Mouse (Mus musculus): Measurements from ENCODE around the gene Gm21969. TPM values are rescaled to one million over a fixed set of nuclear protein-coding genes. Genes with fewer than 3 reads are reported as not detected.

Gene Gm21969
- polyA plus RNA-seq, 2 experiments, result 0.03 TPM; not detected in 1

DNA sequence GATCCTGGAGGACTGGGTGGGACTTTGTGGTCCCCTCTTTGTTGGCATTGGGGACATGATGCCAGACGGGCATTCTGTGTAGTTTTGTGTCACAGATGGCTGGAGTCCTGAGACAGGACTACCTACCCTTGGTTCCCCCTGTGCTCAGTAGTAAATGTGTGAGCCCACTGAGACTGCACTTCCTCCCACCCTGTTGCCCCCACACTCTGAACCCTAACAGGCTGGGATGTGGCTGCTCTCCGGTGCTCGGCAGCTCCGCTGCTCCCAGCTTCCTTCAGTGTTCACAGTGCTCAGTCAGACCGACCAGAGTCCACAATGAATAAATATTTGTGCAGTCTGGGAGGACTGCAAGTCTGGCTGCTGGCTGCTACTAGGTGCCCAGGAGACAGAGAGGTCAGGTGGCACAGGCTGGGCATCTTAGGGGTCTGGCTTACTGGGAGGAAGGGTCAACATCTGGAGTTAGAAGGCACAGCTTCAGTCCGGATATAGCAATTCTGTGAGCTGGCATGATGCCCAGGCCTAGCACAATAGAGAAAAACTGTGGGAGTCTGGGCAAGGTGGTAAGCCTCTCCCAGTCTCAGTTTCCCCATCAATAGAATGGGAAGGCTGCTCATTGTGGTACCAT lies 21.4 kb upstream of the Gm21969 start:
- ATAC-seq (ENCODE audit: low FRiP score, low read depth) (no peak), DNase-seq (ENCODE audit: low spot score) (peak; percentile 54)
- TF ChIP-seq POLR2A (IDR thresholded peaks at IDR 0.05; ENCODE audit: borderline replicate concordance, extremely low read depth, insufficient read depth, insufficient read length), result no peak
- H3K4me3 ChIP-seq (replicated peaks; ENCODE audit: low read length), result peak overlapping the region; percentile 17; the same call in 1 of the 2 replicates
- H3K4me2 ChIP-seq (replicated peaks; ENCODE audit: low read depth, low read length, severe bottlenecking), result peak overlapping the region; percentile 39
- peak overlapping the region; percentile 82 for H3K27ac ChIP-seq (replicated peaks; ENCODE audit: low read depth, low read length)
- peaks cover 48% of the 10 kb centered on the region for H3K4me1 ChIP-seq (ENCODE audit: control insufficient read depth, insufficient read depth, low read length)
- H3K27me3 ChIP-seq (ENCODE audit: control insufficient read depth, insufficient read depth, low read length), result no peaks in the 10 kb centered on the region
- peak overlapping the region; percentile 55 for H3K9ac ChIP-seq (ENCODE audit: low read depth, low read length, severe bottlenecking)
- 22% methylated on average over 6 of the region's 6 CpGs for WGBS
- H3K36me3 ChIP-seq (ENCODE audit: control insufficient read depth, insufficient read depth, low read length), result 0 out of 2 replicates have a peak, but pooled peaks cover 2% of the 10 kb centered on the region
- no peaks in the 10 kb centered on the region for H3K9me3 ChIP-seq (ENCODE audit: control insufficient read depth, low read length)

GRCm38 (mm10) chr4:139582346-139582745 lies 20.6 kb upstream of the Gm21969 start:
- DNase-seq (ENCODE audit: low spot score), result no peak
- TF ChIP-seq POLR2A (IDR thresholded peaks at IDR 0.05; ENCODE audit: borderline replicate concordance, extremely low read depth, insufficient read depth, insufficient read length), result no peak
- WGBS, result 83% methylated on average over 6 of the region's 6 CpGs
- Histone ChIP-seq H3K9ac (ENCODE audit: low read depth, low read length, severe bottlenecking) (no peak overlapping the region), H3K4me3 (replicated peaks; ENCODE audit: low read length) (no peak overlapping the region), H3K27ac (replicated peaks; ENCODE audit: low read depth, low read length) (no peak overlapping the region), H3K9me3 (ENCODE audit: control insufficient read depth, low read length) (no peaks in the 10 kb centered on the region), H3K27me3 (ENCODE audit: control insufficient read depth, insufficient read depth, low read length) (no peaks in the 10 kb centered on the region), H3K36me3 (ENCODE audit: control insufficient read depth, insufficient read depth, low read length) (0 out of 2 replicates have a peak, but pooled peaks cover 2% of the 10 kb centered on the region), H3K4me1 (ENCODE audit: control insufficient read depth, insufficient read depth, low read length) (peaks cover 43% of the 10 kb centered on the region), H3K4me2 (replicated peaks; ENCODE audit: low read depth, low read length, severe bottlenecking) (no peak overlapping the region)
- ATAC-seq (ENCODE audit: low FRiP score, low read depth), result no peak

DNA sequence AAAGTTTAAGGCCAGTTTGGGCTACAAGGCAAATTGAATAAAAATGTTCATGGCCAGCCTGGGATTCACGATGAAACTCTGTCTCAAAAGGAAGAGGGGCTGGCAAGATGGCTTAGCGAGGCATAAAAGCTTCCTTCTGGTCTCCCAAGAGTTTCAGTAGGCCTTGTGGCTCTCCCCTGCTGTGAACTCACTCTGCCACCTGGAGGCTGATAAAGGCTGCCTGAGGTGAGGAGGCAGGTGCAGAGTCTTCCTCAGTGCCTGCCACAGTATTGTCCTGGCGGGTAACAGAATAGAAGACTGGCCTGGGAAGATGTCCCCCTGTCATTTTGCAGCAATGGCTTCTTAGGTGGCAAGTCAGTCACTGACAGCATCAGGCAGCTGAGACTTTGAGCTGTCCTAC lies 20.1 kb upstream of the Gm21969 start:
- Histone ChIP-seq H3K27me3 (ENCODE audit: control insufficient read depth, insufficient read depth, low read length) (no peaks in the 10 kb centered on the region), H3K9ac (ENCODE audit: low read depth, low read length, severe bottlenecking) (no peak overlapping the region), H3K4me2 (replicated peaks; ENCODE audit: low read depth, low read length, severe bottlenecking) (no peak overlapping the region), H3K36me3 (ENCODE audit: control insufficient read depth, insufficient read depth, low read length) (0 out of 2 replicates have a peak, but pooled peaks cover 2% of the 10 kb centered on the region), H3K27ac (replicated peaks; ENCODE audit: low read depth, low read length) (no peak overlapping the region), H3K4me1 (ENCODE audit: control insufficient read depth, insufficient read depth, low read length) (peaks cover 43% of the 10 kb centered on the region), H3K4me3 (replicated peaks; ENCODE audit: low read length) (no peak overlapping the region), H3K9me3 (ENCODE audit: control insufficient read depth, low read length) (no peaks in the 10 kb centered on the region)
- DNase-seq (ENCODE audit: low spot score) (no peak), ATAC-seq (ENCODE audit: low FRiP score, low read depth) (no peak)
- 53% methylated on average over 3 of the region's 3 CpGs for WGBS
- no peak for TF ChIP-seq POLR2A (IDR thresholded peaks at IDR 0.05; ENCODE audit: borderline replicate concordance, extremely low read depth, insufficient read depth, insufficient read length)

DNA sequence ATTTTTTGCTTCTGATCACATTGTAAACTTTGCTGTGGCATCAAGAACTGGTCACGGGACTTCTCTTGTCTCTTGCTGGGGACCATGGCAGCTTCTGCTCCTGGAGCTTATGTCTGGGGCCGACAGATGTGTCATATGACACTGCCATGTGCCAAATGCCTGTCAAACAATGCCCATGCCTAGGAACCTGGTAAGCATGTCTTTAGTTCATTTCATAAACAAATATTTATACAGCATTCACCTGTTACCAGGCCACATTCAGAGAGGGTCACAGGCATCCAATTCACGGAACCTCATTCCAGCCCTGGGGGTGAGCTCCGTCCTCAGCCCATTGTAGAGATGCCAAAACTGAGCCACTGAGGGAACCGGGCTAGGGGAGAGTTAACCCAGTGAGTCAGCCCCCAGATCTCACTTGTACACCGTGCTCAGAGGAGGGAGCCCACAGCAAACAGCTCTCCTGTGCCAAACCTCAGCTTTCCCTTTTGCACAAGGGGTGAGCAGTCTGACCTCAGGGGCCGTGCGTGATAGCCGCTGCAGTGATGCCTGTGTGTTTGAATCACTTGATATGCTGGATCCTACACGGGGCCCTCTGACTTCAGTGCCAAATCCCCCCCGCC lies 19.2 kb upstream of the Gm21969 start:
- H3K9ac ChIP-seq (ENCODE audit: low read depth, low read length, severe bottlenecking), result no peak overlapping the region

DNA sequence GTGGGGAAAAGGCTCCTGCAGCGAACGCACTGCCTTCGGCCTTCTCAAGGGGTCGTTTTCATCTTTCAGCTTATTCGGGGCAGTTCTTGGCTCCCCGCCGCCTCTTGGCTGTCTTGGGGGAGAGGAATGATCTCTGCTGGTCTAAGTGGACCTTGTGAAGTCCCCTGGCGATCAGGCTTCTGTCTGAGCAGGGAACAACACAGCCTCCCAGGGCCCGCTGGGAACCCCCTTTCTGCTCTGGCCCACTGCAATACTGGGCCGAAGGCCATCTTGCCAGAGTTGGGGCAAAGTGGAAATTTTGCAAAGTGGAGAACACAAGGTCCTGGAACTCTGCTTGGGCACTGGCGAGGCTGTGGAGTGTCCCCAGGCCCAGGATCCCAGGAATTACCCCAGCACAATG lies 18.3 kb upstream of the Gm21969 start:
- Histone ChIP-seq H3K4me1 (ENCODE audit: control insufficient read depth, insufficient read depth, low read length) (peaks cover 36% of the 10 kb centered on the region), H3K9ac (ENCODE audit: low read depth, low read length, severe bottlenecking) (0 out of 2 replicates have a peak overlapping the region, but pooled peaks have one; percentile 31), H3K36me3 (ENCODE audit: control insufficient read depth, insufficient read depth, low read length) (0 out of 2 replicates have a peak, but pooled peaks cover 2% of the 10 kb centered on the region), H3K27ac (replicated peaks; ENCODE audit: low read depth, low read length) (no peak overlapping the region), H3K4me3 (replicated peaks; ENCODE audit: low read length) (no peak overlapping the region), H3K27me3 (ENCODE audit: control insufficient read depth, insufficient read depth, low read length) (no peaks in the 10 kb centered on the region), H3K9me3 (ENCODE audit: control insufficient read depth, low read length) (no peaks in the 10 kb centered on the region), H3K4me2 (replicated peaks; ENCODE audit: low read depth, low read length, severe bottlenecking) (no peak overlapping the region)
- DNase-seq (ENCODE audit: low spot score), result no peak
- no peak for ATAC-seq (ENCODE audit: low FRiP score, low read depth)
- TF ChIP-seq POLR2A (IDR thresholded peaks at IDR 0.05; ENCODE audit: borderline replicate concordance, extremely low read depth, insufficient read depth, insufficient read length), result no peak
- WGBS, result 78% methylated on average over 11 of the region's 11 CpGs

More for the DNA sequence above, 19.2 kb upstream of the Gm21969 start:
- no peak for TF ChIP-seq POLR2A (IDR thresholded peaks at IDR 0.05; ENCODE audit: borderline replicate concordance, extremely low read depth, insufficient read depth, insufficient read length)
- 79% methylated on average over 10 of the region's 11 CpGs for WGBS
- DNase-seq (ENCODE audit: low spot score) (no peak), ATAC-seq (ENCODE audit: low FRiP score, low read depth) (no peak)
- Histone ChIP-seq H3K4me1 (ENCODE audit: control insufficient read depth, insufficient read depth, low read length) (peaks cover 41% of the 10 kb centered on the region), H3K4me3 (replicated peaks; ENCODE audit: low read length) (no peak overlapping the region), H3K4me2 (replicated peaks; ENCODE audit: low read depth, low read length, severe bottlenecking) (no peak overlapping the region), H3K36me3 (ENCODE audit: control insufficient read depth, insufficient read depth, low read length) (0 out of 2 replicates have a peak, but pooled peaks cover 2% of the 10 kb centered on the region), H3K27me3 (ENCODE audit: control insufficient read depth, insufficient read depth, low read length) (no peaks in the 10 kb centered on the region), H3K9me3 (ENCODE audit: control insufficient read depth, low read length) (no peaks in the 10 kb centered on the region), H3K27ac (replicated peaks; ENCODE audit: low read depth, low read length) (no peak overlapping the region)

Measured in limb, embryonic 14.5 days (tissue).